Mouse (Mus musculus) liver, adult (tissue): ENCODE data around the gene Brip1.

ENCODE experiments used
- GATA4 ChIP-seq: IDR thresholded peaks from 2 replicates; pipeline ENCODE4 v1.6.1; 2014; ENCODE audit warnings: mild to moderate bottlenecking, low read length; ENCODE audit not compliant: insufficient replicate concordance

Brip1 gene

DNA sequence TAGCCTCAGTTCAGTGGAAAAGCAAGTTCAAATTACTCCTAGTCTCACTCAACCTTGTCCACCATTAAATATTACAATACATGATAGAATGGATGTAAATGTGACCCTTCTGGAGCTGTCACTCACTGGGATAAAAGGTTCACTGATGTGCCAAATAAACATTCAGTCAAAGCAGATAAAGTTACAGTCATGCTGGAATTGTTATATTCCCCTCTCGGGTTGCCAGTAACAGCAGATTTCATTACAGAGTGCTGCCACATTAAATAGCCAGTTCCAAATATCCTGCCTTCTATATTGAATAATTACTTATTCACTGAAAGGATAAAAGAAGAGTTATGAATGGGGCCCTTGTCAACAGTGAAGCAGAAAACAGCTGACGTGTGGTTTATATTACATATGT lies 42.0 kb downstream of the Brip1 start:
- no peak for TF ChIP-seq GATA4

DNA sequence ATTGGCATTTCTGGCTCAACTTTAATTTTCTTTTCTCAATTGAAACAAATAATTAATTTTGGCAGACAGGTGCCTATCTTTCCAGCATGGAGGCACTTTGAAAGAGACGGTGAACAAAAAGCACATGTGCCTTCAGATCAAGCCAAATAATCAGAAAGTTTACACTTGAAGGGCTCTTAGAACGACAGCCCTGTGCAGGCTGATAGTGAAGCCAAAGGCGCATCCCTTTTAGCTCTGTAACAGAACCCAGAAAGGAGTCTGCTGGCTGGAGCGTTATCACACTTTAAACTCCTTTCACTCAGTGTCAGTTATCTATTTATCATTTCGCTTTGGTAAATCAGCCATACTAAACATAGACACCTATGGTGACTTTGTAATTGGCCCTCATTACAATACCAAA lies 45.4 kb downstream of the Brip1 start:
- TF ChIP-seq GATA4 = no peak

DNA sequence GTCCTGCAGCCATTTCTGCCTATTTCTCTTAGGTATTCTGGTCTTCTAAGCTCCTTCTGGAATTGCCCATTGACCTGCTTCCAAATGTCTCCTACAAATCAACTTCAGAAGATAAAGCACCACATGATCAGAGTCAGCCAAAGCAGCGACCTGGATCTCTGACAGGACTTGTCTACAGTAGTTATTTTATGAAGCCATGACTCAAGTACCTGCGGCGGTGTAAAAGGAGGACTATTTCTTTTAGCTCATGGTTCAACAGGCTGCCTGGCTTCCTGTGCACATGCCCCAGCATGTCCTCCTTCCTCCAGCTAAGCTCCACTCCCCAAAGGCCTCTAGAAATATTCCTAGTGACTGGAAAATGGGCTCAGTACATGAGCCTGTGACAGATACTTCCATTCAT lies 69.7 kb downstream of the Brip1 start:
- no peak for TF ChIP-seq GATA4

DNA sequence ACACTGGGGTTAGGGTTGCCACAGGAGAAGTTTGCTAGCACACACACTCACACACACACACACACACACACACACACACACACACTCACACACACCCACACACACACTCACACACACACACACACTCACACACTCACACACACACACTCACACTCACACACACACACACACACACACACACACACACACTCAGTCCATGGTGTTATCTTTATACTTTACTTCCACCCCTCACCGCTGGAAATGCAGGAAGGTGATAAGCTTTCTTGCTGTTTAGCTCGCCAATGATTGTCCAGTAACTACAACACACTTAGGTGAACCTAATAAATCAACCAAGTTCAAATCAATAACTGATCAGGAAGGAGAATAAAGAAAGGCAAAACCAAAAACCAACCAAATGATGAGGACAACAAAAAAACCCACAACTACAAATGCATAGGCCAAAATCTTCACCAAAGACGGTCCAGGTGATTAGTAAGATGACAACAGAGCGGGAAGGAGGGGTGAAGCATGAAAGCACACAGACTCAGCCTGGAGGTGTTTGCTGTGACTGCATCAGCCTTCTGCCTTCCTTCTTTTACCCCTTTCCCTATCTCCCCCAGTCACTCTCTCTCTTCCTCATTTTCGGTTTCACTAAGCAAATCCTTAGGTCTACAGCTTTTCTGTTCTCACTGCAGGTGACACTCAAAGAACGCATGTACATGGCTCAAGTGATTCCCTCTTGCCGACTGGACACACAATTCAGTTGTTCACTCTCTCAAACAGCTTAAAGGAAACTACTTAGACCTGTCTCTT lies 83.7 kb downstream of the Brip1 start:
- no peak for TF ChIP-seq GATA4

DNA sequence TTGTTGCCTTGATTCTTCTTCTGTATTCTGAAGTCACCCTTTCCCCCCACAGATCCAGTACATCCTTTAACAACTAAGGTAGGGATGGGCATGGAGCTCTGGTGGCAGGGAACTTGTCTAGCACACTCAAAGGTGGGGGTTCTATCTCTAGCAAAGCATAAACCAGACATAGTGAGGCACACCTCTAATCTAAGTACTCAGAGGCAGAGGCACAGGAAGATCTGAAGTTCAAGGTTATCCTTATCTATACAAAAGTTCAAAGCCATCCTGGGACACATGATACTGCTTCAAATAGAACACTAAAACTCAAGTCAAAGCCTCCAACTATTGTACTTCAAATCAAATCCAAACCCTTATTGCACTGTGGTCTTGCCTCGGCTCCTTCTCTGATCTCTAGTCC lies 85.0 kb downstream of the Brip1 start:
- TF ChIP-seq GATA4 = no peak

DNA sequence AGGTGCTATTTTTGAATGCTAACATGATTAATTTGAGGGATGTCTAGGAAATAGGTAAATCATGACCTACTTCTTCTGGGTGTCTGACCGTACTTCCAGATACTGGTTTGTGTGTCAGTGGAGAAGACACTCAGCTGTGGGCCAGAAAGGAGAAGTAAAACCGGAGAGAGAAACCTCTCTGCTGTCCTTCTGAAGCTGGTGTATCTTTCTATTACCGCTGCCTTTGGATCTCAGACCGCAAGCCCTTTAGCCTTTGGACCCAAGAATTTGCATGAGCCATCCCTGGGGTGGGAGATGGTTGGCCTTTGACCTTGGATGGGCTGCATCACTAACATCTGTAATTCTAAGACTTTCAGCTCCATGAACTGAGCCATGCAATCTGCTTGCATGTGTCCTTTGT lies 93.7 kb downstream of the Brip1 start:
- TF ChIP-seq GATA4 = no peak

DNA sequence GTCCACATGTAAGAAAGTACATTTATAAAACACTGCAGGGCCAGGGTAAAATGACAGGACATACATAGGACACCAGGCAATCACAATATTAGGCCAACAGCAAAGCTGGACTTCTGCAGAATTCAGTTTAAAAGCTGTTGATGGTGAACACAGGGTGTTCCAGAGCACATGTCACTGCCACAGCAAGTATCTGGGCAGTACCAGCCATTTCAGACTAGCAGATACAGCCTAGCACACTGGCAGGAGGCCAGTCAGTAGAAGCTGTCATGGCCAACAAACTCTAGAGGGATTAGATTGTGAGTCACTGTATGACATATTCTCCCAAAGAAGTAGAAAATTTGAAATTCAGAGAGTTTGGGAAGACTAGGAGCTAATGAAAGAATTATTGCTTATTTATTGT lies 94.4 kb downstream of the Brip1 start:
- TF ChIP-seq GATA4 = no peak

DNA sequence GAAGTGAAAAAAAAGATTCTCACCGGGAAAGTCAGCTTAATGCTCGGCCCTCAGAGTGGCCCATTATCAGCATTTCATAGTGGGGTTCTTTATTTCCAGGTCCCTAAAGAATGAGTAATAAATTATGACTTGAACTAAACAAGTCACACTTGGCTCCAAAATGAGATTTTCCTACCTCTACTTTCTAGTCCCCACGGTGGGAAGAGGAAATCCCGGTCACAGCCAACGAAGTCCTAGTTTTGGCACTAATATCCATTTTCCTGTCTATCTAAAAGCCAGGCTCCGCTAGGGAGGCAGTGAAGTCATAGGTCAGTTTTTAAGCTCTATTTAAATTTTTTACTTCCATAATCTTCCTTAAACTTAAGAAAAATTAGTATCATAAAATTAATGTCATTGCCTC lies 99.8 kb downstream of the Brip1 start:
- no peak for TF ChIP-seq GATA4

DNA sequence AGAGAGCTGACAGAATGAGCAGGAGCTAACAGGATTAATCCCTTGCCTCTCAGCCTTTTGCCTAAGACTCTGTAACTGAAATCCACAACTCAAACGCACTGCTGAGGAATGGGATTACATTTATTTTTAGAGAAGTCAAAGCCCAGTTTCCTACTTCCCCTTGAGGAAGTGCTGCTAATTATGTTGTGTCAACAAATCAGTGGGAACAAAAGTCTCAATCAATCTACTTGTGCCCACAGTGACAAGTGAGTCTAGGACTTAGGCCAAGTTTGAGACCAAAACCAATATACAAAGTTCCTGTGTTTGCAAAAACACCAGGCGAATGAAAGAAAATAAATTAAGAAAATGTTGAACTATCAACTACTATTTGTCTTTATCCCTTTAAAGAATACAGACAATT lies 101.7 kb downstream of the Brip1 start:
- TF ChIP-seq GATA4 = no peak

DNA sequence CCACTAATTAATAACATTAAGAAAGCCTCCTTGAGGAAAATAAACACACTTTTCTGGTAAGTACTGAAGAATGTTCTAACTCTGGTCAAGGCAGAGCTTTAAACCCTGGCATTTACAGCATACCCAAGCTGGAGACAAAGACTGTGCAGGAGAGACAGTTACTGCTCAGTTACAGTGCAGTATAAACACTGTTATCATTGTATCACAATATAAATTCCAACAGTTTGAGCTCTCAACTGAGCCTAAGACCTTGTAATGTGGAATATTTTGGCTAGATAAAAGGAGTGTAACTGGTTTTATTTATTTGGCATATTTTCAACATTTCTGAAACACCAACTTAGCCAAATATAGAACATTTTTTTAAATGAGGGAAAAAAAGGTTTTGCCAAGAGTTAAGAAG lies 112.2 kb downstream of the Brip1 start:
- no peak for TF ChIP-seq GATA4

DNA sequence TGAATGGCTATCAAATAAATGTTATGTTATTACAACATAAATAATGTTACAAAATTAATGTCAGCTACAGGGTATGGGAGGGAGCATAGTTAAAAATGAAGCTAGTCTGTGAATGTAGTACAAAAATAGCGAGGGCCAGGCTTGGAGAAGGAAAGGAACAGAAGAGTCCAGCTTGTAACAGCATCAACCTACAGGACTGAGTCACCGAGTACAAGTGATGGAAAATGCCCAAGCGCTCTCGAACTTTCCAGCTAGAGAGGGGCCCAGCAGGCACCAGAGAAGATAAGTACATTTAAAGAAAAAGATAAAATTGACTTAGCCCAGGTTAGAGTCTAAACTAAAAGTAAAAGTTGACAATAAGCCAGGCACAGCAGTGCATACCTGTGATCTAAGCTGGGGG lies 116.5 kb downstream of the Brip1 start:
- no peak for TF ChIP-seq GATA4

DNA sequence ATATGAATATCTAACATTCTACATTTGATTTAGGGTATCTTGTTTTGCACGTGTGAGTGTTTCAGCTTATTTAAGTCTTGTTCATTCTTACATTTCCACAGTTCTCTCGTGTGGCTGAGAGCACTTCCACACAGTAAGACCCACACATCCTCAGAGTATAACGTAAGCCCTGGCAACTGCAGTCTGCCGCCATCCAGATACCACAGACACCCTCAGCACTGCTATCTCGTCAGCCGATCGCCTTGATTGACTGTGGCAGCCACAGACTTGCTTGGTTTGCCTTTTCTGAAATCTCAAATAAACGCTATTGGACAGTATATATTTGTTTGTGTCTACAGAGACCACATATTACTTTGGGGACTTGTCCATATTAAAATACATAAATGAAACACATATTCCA lies 123.0 kb downstream of the Brip1 start:
- no peak for TF ChIP-seq GATA4

DNA sequence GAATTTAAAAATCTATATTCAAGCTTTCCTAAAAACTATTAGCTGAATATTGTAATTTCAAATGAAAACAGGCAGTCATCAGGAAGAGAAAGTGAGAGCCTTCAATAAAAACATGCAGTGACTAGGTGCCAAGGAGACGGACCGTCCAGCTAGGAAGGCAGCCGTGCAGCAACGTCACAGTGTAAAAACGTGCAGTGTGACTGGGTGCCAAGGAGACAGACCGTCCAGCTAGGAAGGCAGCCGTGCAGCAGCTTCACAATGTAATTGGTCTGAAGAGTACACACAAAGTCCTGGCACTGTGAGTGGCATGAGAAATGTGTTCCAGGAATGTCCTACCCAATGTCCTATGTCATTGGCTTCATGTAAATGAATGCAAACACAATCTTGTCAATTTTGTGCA lies 124.0 kb downstream of the Brip1 start:
- no peak for TF ChIP-seq GATA4

DNA sequence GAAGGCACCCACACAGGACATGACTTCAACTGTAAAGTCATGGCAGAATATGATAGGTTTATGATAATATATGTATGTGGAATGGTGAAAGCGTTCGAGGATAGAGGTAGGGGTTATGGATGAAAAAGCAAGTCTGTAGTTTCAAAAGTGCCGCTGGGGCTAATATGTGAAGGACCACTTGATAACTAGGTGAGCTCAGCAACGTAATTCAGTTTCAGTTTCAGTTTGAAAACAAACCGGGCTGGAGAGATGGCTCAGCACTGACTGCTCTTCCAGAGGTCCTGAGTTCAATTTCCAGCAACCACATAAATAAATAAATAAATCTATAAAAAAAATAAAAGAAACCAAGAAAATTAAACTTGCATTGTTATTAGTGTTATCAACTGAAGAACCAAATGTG lies 124.6 kb downstream of the Brip1 start:
- no peak for TF ChIP-seq GATA4

DNA sequence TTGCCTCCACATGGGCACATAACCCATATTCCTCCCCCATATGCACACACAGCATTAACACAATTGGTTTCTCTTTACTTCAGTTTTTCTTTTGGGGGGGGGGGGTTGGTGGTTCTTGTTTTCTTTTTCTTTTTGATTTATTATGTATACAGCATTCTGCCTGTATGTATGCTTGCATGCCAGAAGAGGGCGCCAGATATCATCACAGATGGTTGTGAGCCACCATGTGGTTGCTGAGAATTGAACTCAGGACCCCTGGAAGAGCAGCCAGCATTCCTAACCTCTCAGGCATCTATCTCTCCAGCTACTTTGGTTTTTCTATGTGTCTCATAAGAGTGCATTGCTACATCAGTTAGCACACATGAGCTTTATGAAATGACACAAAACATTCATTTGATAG lies 125.6 kb downstream of the Brip1 start:
- TF ChIP-seq GATA4 = no peak

DNA sequence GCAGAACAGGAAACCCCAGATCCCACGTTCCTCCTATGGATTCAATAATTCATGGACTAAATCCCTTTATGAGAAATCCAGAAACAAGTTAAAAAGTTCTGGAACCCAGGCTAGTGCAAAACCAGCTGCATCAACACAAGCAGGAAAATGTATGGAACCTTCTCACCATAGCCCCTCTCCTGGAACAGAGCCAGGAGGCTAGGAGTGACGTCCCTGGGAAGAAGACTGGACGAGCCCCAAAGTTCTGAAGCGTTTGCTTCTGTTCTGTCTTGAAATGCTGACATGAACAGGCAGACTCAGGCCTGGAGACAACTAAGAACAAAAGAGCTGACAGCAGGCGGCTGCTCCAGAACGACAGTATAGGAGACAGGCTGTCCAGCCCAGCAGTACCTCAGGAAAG lies 132.3 kb downstream of the Brip1 start:
- TF ChIP-seq GATA4 = no peak

DNA sequence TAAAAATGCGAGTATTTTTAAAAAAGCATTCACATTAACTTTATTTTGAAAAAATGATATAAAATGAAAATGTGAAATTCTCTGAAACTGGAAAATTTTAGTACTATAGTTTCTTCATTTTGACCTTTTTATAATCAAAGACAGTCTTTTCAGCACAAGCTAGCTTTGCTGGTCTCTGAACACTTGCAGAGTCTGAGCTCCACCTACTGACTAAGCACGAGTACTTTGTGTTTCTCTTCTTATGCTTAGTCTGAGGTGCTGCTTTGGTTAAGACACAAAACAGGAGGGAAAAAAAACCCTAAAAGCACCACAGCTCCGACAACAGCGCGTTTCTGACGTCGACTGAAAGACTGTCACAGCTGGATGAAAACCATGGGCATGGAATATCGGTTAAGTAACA lies 133.8 kb downstream of the Brip1 start:
- no peak for TF ChIP-seq GATA4
